Mouse (Mus musculus) heart, adult 2 months (tissue): ENCODE data around the gene Ctf2. TPM values are rescaled to one million over a fixed set of nuclear protein-coding genes. Genes with fewer than 3 reads are reported as not detected.
A peak's percentile ranks its signal among the peaks of the same experiment; 100 is the strongest.
"Not testable (repeated sequence)": the region's sequence is repeated elsewhere in the genome, so short reads cannot be mapped to it uniquely, and the experiment has no call there.

Experiments
- DNase-seq, 2 experiments: peaks; one replicate each; pipeline ENCODE4 v3.0.0; 2021
- H3K27ac ChIP-seq: fragments of 200-600 bp; 2 replicates; pipeline ENCODE4 v1.8.1; 2022
- H3K27me3 ChIP-seq: fragments of 200-500 bp; 2 replicates; pipeline ENCODE4 v1.6.1; 2012; ENCODE audit warnings: mild to moderate bottlenecking, low read length, inconsistent platforms, mixed read lengths; ENCODE audit not compliant: control insufficient read depth, insufficient read depth
- H3K36me3 ChIP-seq: fragments of 200-500 bp; 2 replicates; pipeline ENCODE4 v1.6.1; 2012; ENCODE audit warnings: low read length, inconsistent platforms; ENCODE audit not compliant: control insufficient read depth, insufficient read depth
- H3K4me1 ChIP-seq: fragments of 200-500 bp; 2 replicates; pipeline ENCODE4 v1.6.1; 2011; ENCODE audit warnings: low read length; ENCODE audit not compliant: control insufficient read depth, insufficient read depth
- H3K4me3 ChIP-seq: fragments of 200-600 bp; 2 replicates; pipeline ENCODE4 v1.8.1; 2022
- H3K79me2 ChIP-seq: fragments of 200-500 bp; replicated peaks from 2 replicates; pipeline ENCODE4 v1.6.1; 2012; ENCODE audit warnings: mild to moderate bottlenecking, inconsistent platforms, low read length, moderate library complexity, mixed read lengths; ENCODE audit not compliant: control insufficient read depth, insufficient read depth
- H3K9ac ChIP-seq: fragments of 200-500 bp; 2 replicates; pipeline ENCODE4 v1.6.1; 2012; ENCODE audit warnings: low read depth, mild to moderate bottlenecking, control low read depth, inconsistent platforms, low read length, mixed read lengths
- CTCF ChIP-seq: fragments of 200-600 bp; IDR thresholded peaks from 2 replicates; pipeline ENCODE4 v1.8.1; 2022; ENCODE audit warnings: antibody characterized with exemption, mild to moderate bottlenecking, moderate library complexity
- EP300 ChIP-seq: fragments of 200-500 bp; IDR thresholded peaks from 2 replicates; pipeline ENCODE4 v1.6.1; 2011; ENCODE audit warnings: low read depth, low read length, control low read depth; ENCODE audit not compliant: insufficient read depth
- POLR2A ChIP-seq: fragments of 200-500 bp; IDR thresholded peaks from 2 replicates; pipeline ENCODE4 v1.6.1; 2011; ENCODE audit warnings: mild to moderate bottlenecking, low read depth, low read length, control low read depth; ENCODE audit not compliant: insufficient read depth
- WGBS: fragments of 180-500 bp; shearing (Covaris S2); methylation state at CpG from one replicate; pipeline ENCODE4 v1.1.7; 2018; 5-methylcytosine and 5-hydroxymethylcytosine counted together
- intact Hi-C: fragments of 180-260 bp; cut with DNase I; formaldehyde crosslinking; loops from one replicate; pipeline ENCODE4 v1.15.1; 2025
- long read RNA-seq: library from polyadenylated mRNA; stranded (forward); transcript quantifications from one replicate; pipeline ENCODE4 v2.0.0, GENCODE M21; 2021
- polyA plus RNA-seq: library from polyadenylated mRNA; depleted of rRNA; stranded (reverse); fragments of >200 nt; gene quantifications from 2 replicates; pipeline ENCODE4 v1.2.3, GENCODE M21; 2012; rRNA removed
- total RNA-seq, 2 experiments: library from RNA; stranded (reverse); gene quantifications; 2 replicates each; pipeline ENCODE4 v1.2.3; 2021

Gene Ctf2
- total RNA-seq (not detected), polyA plus RNA-seq (not detected in 2 replicates)
- long read RNA-seq, result 0 reads

- H3K36me3 ChIP-seq, intact Hi-C loops, H3K27ac ChIP-seq, H3K4me3 ChIP-seq, H3K79me2 ChIP-seq, H3K27me3 ChIP-seq, DNase-seq, H3K4me1 ChIP-seq, H3K9ac ChIP-seq: not testable (repeated sequence)
- 86% methylated on average over 1 of the region's 5 CpGs for WGBS
These were observed at the start of gene Ctf2 for GRCm38 (mm10) chr7:127732066-127732465. Gene Ctf2, minus strand, starts transcription at chr7:127732166.

GRCm38 (mm10) chr7:127778350-127778749 is 46.4 kb upstream of the Ctf2 start:
- WGBS, result 73% methylated on average over 4 of the region's 4 CpGs
- H3K27me3 ChIP-seq, result no peaks in the 10 kb centered on the region
- H3K36me3 ChIP-seq, result peaks cover 6% of the 10 kb centered on the region
- no peak overlapping the region for H3K27ac ChIP-seq
- TF ChIP-seq POLR2A, result no peak
- TF ChIP-seq CTCF, result no peak
- 0 out of 2 replicates have a peak, but pooled peaks cover 2% of the 10 kb centered on the region for H3K79me2 ChIP-seq
- no peaks in the 10 kb centered on the region; the same call in 1 of the 2 replicates for H3K4me1 ChIP-seq
- intact Hi-C loops, result loop anchor here (5.0 kb wide), 1 partner anchor 99 kb away; the partner anchor contains the start of genes Zfp646 and Zfp668
- H3K9ac ChIP-seq, result no peak overlapping the region
- no peak for DNase-seq
- peak overlapping the region; percentile 94 for H3K4me3 ChIP-seq

DNA sequence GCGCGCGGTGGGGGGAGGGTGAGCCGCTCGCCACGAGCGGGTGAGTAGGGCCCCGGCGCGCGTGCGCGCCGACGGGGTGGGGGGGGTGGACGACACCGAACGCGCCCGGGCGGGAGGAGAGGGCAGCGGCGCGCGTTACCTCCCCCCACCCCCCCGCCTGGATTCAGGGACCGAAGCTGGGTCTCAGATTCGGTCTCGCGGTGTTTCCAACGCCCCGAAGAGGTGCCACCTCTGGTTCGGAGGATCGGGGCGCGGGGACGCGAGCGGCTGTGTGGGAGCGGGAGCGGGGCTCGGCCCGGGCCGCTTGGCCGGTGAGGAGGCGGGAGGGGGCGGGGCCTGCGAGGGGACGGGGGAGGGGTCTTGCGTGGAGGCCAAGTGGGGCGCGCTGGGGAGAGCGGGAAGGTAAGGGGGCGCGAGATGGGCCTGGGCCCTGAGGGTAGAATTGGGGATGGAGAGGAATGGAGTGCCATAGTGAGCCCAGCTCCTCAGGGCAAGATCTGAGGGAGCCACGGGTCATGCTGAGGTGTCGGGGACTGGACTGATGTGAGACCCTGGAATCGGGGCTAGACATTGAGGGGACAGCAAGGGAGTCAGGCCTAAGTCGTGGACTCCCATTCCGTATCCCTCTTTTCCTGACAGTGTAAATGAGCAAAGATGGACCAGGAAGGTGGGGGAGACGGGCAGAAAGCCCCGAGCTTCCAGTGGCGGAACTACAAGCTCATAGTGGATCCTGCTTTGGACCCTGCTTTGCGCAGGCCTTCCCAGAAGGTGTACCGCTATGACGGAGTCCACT is 45.7 kb upstream of the Ctf2 start:
- DNase-seq, result peak in 1 of 2 experiments; percentile 75
- H3K36me3 ChIP-seq, result peaks cover 6% of the 10 kb centered on the region
- peak overlapping the region; percentile 94 for H3K4me3 ChIP-seq
- peak overlapping the region; percentile 99 for H3K27ac ChIP-seq
- intact Hi-C loops, result loop anchor here (5.0 kb wide), 1 partner anchor 100 kb away; the partner anchor contains the start of genes Zfp646 and Zfp668
- 0 out of 2 replicates have a peak, but pooled peaks cover 2% of the 10 kb centered on the region for H3K79me2 ChIP-seq
- peak overlapping the region; percentile 93 for H3K9ac ChIP-seq
- H3K27me3 ChIP-seq, result no peaks in the 10 kb centered on the region
- 1% methylated on average over 52 of the region's 66 CpGs for WGBS
- TF ChIP-seq POLR2A, result 0 out of 2 replicates have a peak, but pooled peaks have one; percentile 13
- no peak for TF ChIP-seq CTCF
- H3K4me1 ChIP-seq, result no peaks in the 10 kb centered on the region; the same call in 1 of the 2 replicates

GRCm38 (mm10) chr7:127776878-127777473 is 45.0 kb upstream of the Ctf2 start:
- Histone ChIP-seq H3K79me2 (0 out of 2 replicates have a peak, but pooled peaks cover 2% of the 10 kb centered on the region), H3K4me3 (peak overlapping the region; percentile 94), H3K27ac (peak overlapping the region; percentile 99), H3K4me1 (no peaks in the 10 kb centered on the region; the same call in 1 of the 2 replicates), H3K27me3 (no peaks in the 10 kb centered on the region), H3K36me3 (peaks cover 6% of the 10 kb centered on the region), H3K9ac (peak overlapping the region; percentile 93)
- peak; percentile 96 to 97 for DNase-seq
- WGBS, result under 1% methylated on average over 51 of the region's 70 CpGs
- intact Hi-C loops, result loop anchor here (5.0 kb wide), 1 partner anchor 100 kb away; the partner anchor contains the start of genes Zfp646 and Zfp668
- no peak for TF ChIP-seq EP300
- TF ChIP-seq POLR2A, result peak; percentile 65; the same call in 1 of the 2 replicates
- no peak for TF ChIP-seq CTCF

GRCm38 (mm10) chr7:127776426-127776825 is 44.5 kb upstream of the Ctf2 start, which contains the start of gene Setd1a:
Gene Setd1a, plus strand, starts transcription at chr7:127776670.
- peak within 1 kb of the TSS; percentile 99 for H3K27ac ChIP-seq
- H3K27me3 ChIP-seq, result no peaks in the 10 kb centered on the region
- H3K9ac ChIP-seq, result peak within 1 kb of the TSS; percentile 93
- H3K4me1 ChIP-seq, result no peaks in the 10 kb centered on the region; the same call in 1 of the 2 replicates
- intact Hi-C loops, result loop anchor here (5.0 kb wide), 1 partner anchor 101 kb away; the partner anchor contains the start of genes Zfp646 and Zfp668
- under 1% methylated on average over 23 of the region's 23 CpGs for WGBS
- TF ChIP-seq POLR2A (peak; percentile 63), EP300 (peak; percentile 30; the same call in 1 of the 2 replicates), CTCF (no peak)
- H3K4me3 ChIP-seq, result peak within 1 kb of the TSS; percentile 94
- DNase-seq, result peak; percentile 88 to 93
- 0 out of 2 replicates have a peak, but pooled peaks cover 2% of the 10 kb centered on the region for H3K79me2 ChIP-seq
- H3K36me3 ChIP-seq, result peaks cover 4% of the 10 kb centered on the region

DNA sequence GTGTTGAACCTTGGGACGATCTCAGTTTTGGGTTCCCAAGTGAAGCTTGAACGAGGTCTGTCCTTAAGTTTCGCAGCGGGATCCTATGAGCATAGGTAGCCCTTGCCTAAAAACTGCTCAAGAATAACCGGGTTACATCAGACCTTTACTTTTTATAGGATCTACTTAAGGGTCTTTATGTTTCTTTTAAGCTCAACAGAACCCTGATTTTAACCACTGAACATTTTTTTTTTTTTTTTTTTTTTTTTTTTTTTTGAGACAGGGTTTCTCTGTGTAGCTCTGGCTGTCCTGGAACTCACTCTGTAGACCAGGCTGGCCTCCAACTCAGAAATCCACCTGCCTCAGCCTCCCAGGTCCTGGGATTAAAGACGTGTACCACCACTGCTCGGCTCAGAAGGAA is 43.9 kb upstream of the Ctf2 start:
- not testable (repeated sequence) for H3K27me3 ChIP-seq, H3K36me3 ChIP-seq, H3K79me2 ChIP-seq, DNase-seq, H3K4me1 ChIP-seq
- intact Hi-C loops, result loop anchor here (5.0 kb wide), 1 partner anchor 101 kb away; the partner anchor contains the start of genes Zfp646 and Zfp668
- Histone ChIP-seq H3K4me3 (peak overlapping the region; percentile 94), H3K27ac (peak overlapping the region; percentile 99), H3K9ac (peak overlapping the region; percentile 71)
- 68% methylated on average over 7 of the region's 7 CpGs for WGBS
